Mouse (Mus musculus) spleen, embryonic (tissue): ENCODE measurements around the gene Cdan1.

ENCODE experiments used
- CTCF ChIA-PET: fragments of 350-600 bp; sonication (Branson Sonifier 250); formaldehyde crosslinking; loops from one replicate; lab custom pipeline; 2022; lab: Charles Lee

Cdan1 gene

DNA sequence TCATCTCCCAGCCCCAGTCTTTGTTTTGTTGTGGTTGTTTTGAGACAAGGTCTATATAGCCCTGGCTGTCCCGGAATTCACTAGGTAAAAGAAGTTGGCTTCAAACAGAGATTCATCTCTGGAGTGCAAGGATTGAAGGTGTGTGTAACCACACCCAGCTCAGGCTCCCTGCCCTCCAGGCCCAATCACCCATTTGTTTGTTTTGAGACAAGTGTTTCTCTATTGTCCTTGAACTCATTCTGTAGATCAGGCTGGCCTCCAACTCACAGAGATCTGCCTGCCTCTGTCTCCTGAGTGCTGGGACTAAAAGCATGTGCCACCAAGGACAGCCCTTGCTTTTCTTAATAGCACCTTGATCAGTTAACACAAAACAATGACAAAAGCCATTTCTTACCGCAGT is 101.9 kb downstream of the Cdan1 start:
- CTCF ChIA-PET: no interaction called here

DNA sequence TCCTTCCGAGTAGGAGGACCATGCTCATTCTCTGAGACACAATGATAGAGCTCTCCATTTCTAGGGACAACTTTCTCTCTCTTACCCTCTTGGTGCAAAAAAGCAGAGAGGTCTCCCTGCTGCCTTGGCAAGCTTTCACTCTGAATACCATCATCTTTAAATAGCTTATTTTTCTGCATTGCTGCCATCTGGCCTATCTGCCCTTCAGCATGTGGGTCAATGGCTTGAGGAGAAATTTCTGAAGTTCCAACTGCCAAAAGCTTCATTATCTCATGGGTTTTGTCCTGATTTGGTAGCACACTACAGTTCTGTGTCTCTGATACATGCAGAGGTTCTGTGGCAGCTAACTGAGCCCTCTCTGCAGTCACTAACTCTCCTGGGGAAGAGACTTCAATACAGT is 104.4 kb downstream of the Cdan1 start:
- CTCF ChIA-PET: no interaction called here

GRCm38 (mm10) chr2:120731877-120732530 is 117.9 kb downstream of the Cdan1 start:
- CTCF ChIA-PET: no interaction called here

GRCm38 (mm10) chr2:120731167-120731862 is 118.6 kb downstream of the Cdan1 start:
- CTCF ChIA-PET: no interaction called here

DNA sequence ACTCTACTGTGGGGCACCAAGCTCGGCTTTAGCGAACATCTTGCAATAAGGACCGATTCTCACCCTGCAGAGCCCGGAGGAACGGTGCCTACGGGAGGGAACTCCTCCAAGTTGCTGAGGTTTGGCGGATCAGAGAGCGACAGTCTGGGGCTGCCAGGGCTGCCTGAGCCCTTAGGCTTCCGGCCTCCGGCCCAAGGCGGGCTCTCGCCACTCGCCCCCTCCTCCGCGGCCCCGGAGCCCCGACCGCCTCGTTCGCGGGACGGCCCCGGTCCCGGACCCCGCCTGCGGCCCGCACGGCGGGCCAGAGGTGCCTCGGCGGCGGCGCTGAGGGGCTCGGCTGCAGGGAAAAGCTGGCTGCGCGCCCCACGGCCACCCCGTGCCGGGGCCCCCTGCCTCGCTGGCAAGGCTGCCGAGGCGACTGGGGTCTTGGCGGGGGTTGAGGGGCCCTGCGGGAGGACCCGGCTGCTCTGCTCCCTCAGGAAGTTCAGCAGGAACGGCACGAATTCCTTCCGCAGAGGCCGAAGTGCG is 119.2 kb downstream of the Cdan1 start:
- CTCF ChIA-PET: no interaction called here

- CTCF ChIA-PET: no interaction called here
Measured at GRCm38 (mm10) chr2:120729775-120730585, 119.9 kb downstream of the Cdan1 start.

DNA sequence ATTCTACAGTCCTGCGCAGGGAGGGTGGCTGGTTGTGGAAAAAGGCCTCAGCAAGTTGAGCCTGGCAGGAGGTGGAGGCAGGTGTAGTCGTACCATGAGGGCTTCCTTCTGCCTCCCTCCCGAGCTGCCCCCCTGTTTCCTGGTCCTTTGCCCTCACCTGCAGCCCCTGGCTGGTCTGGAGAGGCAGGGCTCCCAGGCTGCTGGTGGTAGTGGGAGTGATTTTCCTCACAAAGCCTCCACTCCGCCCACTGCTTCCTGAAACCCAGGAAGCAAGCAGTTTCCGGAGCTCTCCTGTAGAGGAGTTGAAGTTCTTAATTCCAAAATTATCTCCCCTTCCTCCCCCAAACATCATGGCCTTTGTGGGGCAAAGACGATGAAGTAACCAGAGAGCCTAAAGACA is 125.8 kb downstream of the Cdan1 start:
- CTCF ChIA-PET: no interaction called here

GRCm38 (mm10) chr2:120723621-120724020 is 126.3 kb downstream of the Cdan1 start:
- CTCF ChIA-PET: no interaction called here

- CTCF ChIA-PET: no interaction called here
Measured at GRCm38 (mm10) chr2:120722491-120722890, 127.4 kb downstream of the Cdan1 start.

- CTCF ChIA-PET: no interaction called here
Measured at GRCm38 (mm10) chr2:120721911-120722310, 128.0 kb downstream of the Cdan1 start.

- CTCF ChIA-PET: no interaction called here
Measured at GRCm38 (mm10) chr2:120720821-120721220, 129.1 kb downstream of the Cdan1 start.

- CTCF ChIA-PET: no interaction called here
Measured at GRCm38 (mm10) chr2:120718496-120718895, 131.4 kb downstream of the Cdan1 start.

DNA sequence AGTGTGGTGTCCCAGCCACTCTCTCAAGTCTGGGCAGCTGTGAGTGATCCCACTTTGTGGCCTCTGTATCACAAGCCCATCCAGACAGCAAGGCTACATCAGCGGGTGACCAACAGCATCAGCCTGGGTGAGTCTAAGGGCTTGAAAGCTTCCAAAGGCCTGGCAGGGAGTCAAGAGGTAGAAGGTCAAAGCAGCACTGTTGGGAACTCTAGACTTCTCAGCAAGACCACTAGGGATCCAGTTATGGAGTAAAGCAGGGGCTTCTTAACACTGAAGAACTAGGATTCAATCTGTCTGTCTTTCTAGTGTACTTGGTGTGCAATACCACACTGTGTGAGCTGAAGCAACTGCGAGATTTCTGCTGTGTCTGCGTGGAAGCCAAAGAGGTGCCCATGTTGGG is 136.5 kb downstream of the Cdan1 start:
- CTCF ChIA-PET: no interaction called here

DNA sequence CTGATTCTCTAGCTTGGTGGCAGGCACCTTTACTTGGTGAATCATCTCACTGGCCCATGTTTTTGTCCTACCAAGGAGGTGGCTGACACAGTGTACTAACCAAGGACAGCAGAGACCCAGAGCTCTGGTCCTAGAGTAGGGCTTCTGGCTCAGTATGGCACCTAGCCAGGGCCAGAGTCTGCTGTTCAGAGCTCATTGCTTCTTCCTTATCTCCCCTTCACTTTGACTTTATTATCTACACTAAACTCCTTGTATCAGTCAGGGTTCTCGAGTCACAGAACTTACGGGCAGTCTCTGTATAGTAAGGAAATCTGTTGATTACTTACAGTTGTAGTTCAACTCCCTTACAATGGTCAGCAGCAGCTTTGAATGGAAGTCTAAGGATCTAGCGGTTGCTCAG is 139.0 kb downstream of the Cdan1 start:
- CTCF ChIA-PET: no interaction called here

DNA sequence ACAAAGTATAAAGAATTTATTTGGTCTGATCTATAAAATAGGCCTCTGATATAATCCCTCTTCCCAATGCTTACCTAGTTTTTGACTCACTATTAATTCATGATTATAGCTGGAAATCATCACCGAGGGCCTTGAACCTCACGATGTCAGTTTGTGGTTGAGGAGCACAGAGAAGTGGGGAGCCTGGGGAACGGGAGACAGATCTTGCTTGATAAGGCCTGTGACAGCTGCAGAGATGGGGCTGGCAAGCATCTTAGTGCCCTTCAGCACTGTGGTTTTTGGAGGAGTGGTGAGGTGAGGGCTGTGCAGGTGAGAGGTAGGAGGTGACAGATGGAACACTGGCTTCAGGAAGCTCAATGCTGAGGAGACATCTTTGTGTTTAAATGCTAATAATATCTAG is 139.8 kb downstream of the Cdan1 start:
- CTCF ChIA-PET: no interaction called here

- CTCF ChIA-PET: no interaction called here
Measured at GRCm38 (mm10) chr2:120707041-120707440, 142.9 kb downstream of the Cdan1 start.

- CTCF ChIA-PET: no interaction called here
Measured at GRCm38 (mm10) chr2:120702675-120703074, 147.3 kb downstream of the Cdan1 start.

- CTCF ChIA-PET: no interaction called here
Measured at GRCm38 (mm10) chr2:120700379-120700885, 149.5 kb downstream of the Cdan1 start.

DNA sequence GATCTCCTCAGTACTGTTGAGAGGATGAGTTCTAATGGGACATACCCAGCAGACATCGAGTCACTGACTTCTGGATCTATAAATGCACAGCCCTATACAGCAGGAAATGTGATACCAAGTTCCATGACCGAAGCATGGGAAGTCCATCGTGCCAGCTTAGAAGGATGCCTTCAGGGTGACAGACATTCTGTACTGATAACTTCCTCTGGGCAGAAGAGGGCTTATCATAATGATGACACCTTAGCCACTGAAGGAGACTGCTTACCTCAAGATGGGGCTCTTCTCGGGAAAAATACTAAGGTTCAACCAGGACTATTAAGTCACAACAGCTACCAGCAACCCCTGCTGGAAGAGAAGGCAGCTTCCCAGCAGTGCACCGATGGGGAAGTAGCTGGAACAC is 152.2 kb downstream of the Cdan1 start:
- CTCF ChIA-PET: no interaction called here

DNA sequence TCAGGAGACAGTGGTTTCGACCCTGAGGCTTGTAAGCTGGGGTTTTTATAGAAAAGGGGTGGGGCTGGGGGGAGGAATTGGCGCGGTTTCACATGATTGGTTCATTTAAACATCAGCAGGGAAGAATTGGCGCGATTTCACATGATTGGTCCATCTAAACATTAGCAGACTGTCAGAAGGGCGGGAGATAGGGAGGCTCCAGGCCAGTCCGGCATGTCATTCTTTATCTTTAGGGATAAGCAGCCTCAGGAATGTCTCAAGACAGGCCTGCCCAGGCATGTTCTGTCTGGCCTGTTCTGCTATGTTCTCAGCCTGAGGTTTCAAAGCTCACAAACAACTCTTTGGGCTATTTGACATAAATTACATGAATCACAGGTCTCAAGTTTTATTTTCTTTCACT is 168.8 kb downstream of the Cdan1 start:
- CTCF ChIA-PET: interaction anchor here (0.6 kb wide), 1 partner anchor 13 kb away, joined by 3 read pairs; no protein-coding TSS in a partner anchor

DNA sequence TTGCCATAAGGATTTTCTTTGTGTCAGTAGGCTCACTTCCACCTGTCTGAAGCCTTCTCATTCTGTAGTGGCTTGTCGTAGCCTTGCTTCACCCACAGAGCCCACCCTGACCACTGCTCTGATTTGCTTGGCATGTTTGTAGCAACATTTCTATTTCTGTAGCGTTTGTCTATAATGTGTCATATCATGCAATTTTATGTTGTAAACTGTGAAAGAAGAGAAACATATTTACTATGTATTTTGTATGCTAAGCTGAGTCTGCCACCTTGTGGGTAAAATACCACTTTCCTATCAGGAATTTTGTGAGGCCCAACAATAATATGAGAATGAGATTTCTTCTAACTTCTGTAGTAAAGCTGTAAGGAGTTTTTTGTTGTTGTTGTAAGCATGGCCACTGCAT is 179.7 kb downstream of the Cdan1 start:
- CTCF ChIA-PET: interaction anchor here (1.4 kb wide), 1 partner anchor 192 kb away, joined by 5 read pairs; no protein-coding TSS in a partner anchor

DNA sequence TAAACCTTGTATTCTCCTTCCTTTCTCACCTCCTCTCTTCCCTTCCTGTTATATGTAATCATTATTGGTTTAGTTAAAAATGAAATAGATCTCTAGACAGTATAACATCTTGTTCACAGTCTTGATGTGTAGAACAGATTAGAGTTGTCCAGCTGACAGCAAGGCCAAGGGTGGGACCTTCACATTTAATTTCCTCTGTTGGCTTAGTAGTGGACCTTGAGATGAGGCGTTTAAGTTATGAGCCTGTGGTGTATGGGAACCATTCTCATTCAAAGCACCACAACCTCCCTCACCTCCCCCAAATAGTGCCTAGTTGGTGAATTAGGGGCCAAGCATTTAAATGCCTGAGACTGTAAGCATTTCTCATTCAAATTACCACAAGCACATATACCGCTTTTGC is 182.5 kb downstream of the Cdan1 start:
- CTCF ChIA-PET: no interaction called here
